Mouse (Mus musculus) CH12.LX (cell line): ENCODE data around the gene Katnbl1.

Source experiments
- CTCF ChIP-seq, 2 experiments: IDR thresholded peaks in 1 of 2; conservative IDR thresholded peaks in 1 of 2; 2 replicates each; pipeline ENCODE4 v1.5.1; 2011 to 2012; ENCODE audit warnings: low read depth in 2 of 2, low read length in 2 of 2, improper control_type of control experiment in 1 of 2, inconsistent platforms in 1 of 2, mild to moderate bottlenecking in 1 of 2, moderate library complexity in 1 of 2
- ELF1 ChIP-seq: IDR thresholded peaks from 2 replicates; pipeline ENCODE4 v1.6.1; 2014; ENCODE audit warnings: low read depth, mild to moderate bottlenecking, inconsistent platforms, low read length, improper control_type of control experiment
- EP300 ChIP-seq: IDR thresholded peaks from 2 replicates; pipeline ENCODE4 v1.6.1; 2011; ENCODE audit warnings: low read length, improper control_type of control experiment
- GABPA ChIP-seq: IDR thresholded peaks from 2 replicates; pipeline ENCODE4 v1.6.1; 2012; ENCODE audit warnings: low read depth, low read length, improper control_type of control experiment, inconsistent platforms; ENCODE audit not compliant: insufficient replicate concordance
- JUND ChIP-seq: conservative IDR thresholded peaks from 2 replicates; pipeline ENCODE4 v1.6.1; 2011; ENCODE audit warnings: low read depth, low read length, improper control_type of control experiment
- KAT2A ChIP-seq: IDR thresholded peaks from 2 replicates; pipeline ENCODE4 v1.6.1; 2012; ENCODE audit warnings: low read length, improper control_type of control experiment, inconsistent platforms; ENCODE audit not compliant: insufficient replicate concordance
- MAFK ChIP-seq: IDR thresholded peaks from 2 replicates; pipeline ENCODE4 v1.6.1; 2011; ENCODE audit warnings: low read length, improper control_type of control experiment; ENCODE audit not compliant: insufficient replicate concordance
- MEF2A ChIP-seq: IDR thresholded peaks from 2 replicates; pipeline ENCODE4 v1.6.1; 2014; ENCODE audit warnings: low read depth, mild to moderate bottlenecking, inconsistent platforms, low read length, improper control_type of control experiment, borderline replicate concordance
- NRF1 ChIP-seq: IDR thresholded peaks from 2 replicates; pipeline ENCODE4 v1.6.1; 2014; ENCODE audit warnings: low read depth, mild to moderate bottlenecking, inconsistent platforms, low read length, improper control_type of control experiment, moderate library complexity
- POLR2A ChIP-seq: IDR thresholded peaks from 2 replicates; pipeline ENCODE4 v1.6.1; 2011; ENCODE audit warnings: low read depth, mild to moderate bottlenecking, improper control_type of control experiment, low read length
- RAD21 ChIP-seq: IDR thresholded peaks from 2 replicates; pipeline ENCODE4 v1.6.1; 2011; ENCODE audit warnings: low read depth, mild to moderate bottlenecking, low read length, improper control_type of control experiment, moderate library complexity
- SIN3A ChIP-seq: IDR thresholded peaks from 2 replicates; pipeline ENCODE4 v1.6.1; 2012; ENCODE audit warnings: low read length, improper control_type of control experiment, inconsistent platforms
- USF1 ChIP-seq: IDR thresholded peaks from 2 replicates; pipeline ENCODE4 v1.6.1; 2014; ENCODE audit warnings: low read depth, mild to moderate bottlenecking, inconsistent platforms, low read length, improper control_type of control experiment
- ZKSCAN1 ChIP-seq: IDR thresholded peaks from 2 replicates; pipeline ENCODE4 v1.6.1; 2012; ENCODE audit warnings: low read depth, inconsistent platforms, low read length, improper control_type of control experiment, borderline replicate concordance

DNA sequence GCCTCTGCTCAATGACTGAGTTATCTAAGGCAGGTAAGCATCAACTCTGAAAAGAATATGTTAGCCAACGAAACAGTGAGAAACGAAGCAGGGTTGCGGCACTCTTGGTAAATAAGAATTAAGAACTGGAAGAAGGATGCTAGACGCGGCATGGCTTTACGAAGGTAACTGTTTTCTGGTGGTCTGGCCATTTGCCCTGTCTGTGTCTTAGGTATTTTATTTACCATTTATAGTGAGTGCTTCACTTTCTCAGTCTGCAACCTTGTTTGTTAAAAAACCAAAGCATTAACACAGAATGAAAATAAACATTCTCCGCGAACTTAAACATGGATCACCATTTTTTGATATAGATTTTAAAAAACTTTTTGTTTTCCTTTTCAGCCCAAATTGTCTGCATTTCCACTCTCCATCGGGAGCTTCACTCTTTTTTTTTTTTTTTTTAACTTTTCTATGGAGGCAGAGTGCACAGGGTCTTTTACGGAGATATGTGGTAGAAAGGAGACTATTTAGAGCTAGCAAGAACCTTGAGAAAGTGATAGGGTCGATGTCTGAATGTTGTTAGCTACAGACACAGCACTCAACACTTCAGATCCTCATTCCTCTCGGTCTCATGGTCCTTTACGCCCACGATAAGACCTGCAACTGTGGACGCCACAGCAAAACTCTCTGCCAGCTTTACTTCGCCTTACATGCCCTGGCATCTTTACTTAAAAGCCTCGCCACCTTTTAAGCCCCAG, 75.3 kb downstream of the Katnbl1 start:
- TF ChIP-seq RAD21 (no peak), CTCF (conservative IDR thresholded peaks at IDR 0.05 in 1 of 2, IDR thresholded peaks at IDR 0.05 in 1 of 2; ENCODE audit: low read depth in 2 of 2, low read length in 2 of 2) (no peak), ZKSCAN1 (no peak), POLR2A (no peak), EP300 (no peak), MEF2A (no peak), GABPA (no peak), USF1 (no peak), KAT2A (no peak), JUND (no peak), MAFK (no peak), ELF1 (no peak), NRF1 (no peak), SIN3A (no peak)
